Mouse (Mus musculus) stomach, embryonic 14.5 days (tissue): Measurements from ENCODE around the gene Stx5a. TPM values are rescaled to one million over a fixed set of nuclear protein-coding genes. Genes with fewer than 3 reads are reported as not detected.

ENCODE experiments used
- ATAC-seq: fragments of 200-750 bp; cut with Nextera tagmentation; 2 replicates; pipeline ENCODE4 v1.8.0; 2017; ENCODE audit warnings: low read depth, moderate TSS enrichment; ENCODE audit not compliant: insufficient number of reproducible peaks, insufficient read depth, low FRiP score
- H3K27ac ChIP-seq: fragments of 300-500 bp; sonication (generic); 2 replicates; pipeline ENCODE4 v1.5.1; 2014; ENCODE audit warnings: mild to moderate bottlenecking, low read length, moderate library complexity, mixed read lengths
- H3K27me3 ChIP-seq: fragments of 300-500 bp; sonication (generic); 2 replicates; pipeline ENCODE4 v1.6.1; 2014; ENCODE audit warnings: low read length, control low read depth, mixed read lengths; ENCODE audit not compliant: control insufficient read depth, insufficient read depth
- H3K36me3 ChIP-seq: fragments of 300-500 bp; sonication (generic); 2 replicates; pipeline ENCODE4 v1.6.1; 2014; ENCODE audit warnings: mild to moderate bottlenecking, control low read depth, low read length, moderate library complexity, mixed read lengths; ENCODE audit not compliant: control insufficient read depth, insufficient read depth
- H3K4me1 ChIP-seq: fragments of 300-500 bp; sonication (generic); 2 replicates; pipeline ENCODE4 v1.6.1; 2014; ENCODE audit warnings: low read length, control low read depth, mixed read lengths; ENCODE audit not compliant: control insufficient read depth, insufficient read depth
- H3K4me2 ChIP-seq: fragments of 300-500 bp; sonication (generic); replicated peaks from 2 replicates; pipeline ENCODE4 v1.6.1; 2014; ENCODE audit warnings: low read depth, low read length, control low read depth
- H3K4me3 ChIP-seq: fragments of 300-500 bp; sonication (generic); 2 replicates; pipeline ENCODE4 v1.5.1; 2014; ENCODE audit warnings: low read depth, low read length, control low read depth
- H3K9ac ChIP-seq: fragments of 300-500 bp; sonication (generic); replicated peaks from 2 replicates; pipeline ENCODE4 v1.6.1; 2014; ENCODE audit warnings: low read depth, mild to moderate bottlenecking, control low read depth, low read length, moderate library complexity, mixed read lengths
- H3K9me3 ChIP-seq: fragments of 300-500 bp; sonication (generic); 2 replicates; pipeline ENCODE4 v1.6.1; 2016; ENCODE audit warnings: low read depth, low read length, control low read depth; ENCODE audit not compliant: control insufficient read depth
- WGBS: fragments of 180-500 bp; shearing (Covaris S2); extraction: QIAGEN DNeasy Blood & Tissue Kit; methylation state at CpG from one replicate; pipeline ENCODE4 v1.1.7; 2014; 5-methylcytosine and 5-hydroxymethylcytosine counted together
- polyA plus RNA-seq: library from polyadenylated mRNA; unstranded; fragments of >200 nt; fragmentation: Nextera tagmentation; extraction: Ambion mirVana; gene quantifications from 2 replicates; pipeline ENCODE4 v1.2.1, GENCODE M21; 2014

The Stx5a gene
- polyA plus RNA-seq, 1 experiment from 2014 or later: 143 TPM

- WGBS: 79% methylated on average over 7 of the region's 7 CpGs
- H3K4me2 ChIP-seq: no peak overlapping the region
- H3K27me3 ChIP-seq: no peaks in the 10 kb centered on the region
- ATAC-seq: no peak; the same call in 1 of the 2 replicates
- H3K9ac ChIP-seq: no peak overlapping the region
- peaks cover 7% of the 10 kb centered on the region; the same call in 1 of the 2 replicates for H3K4me1 ChIP-seq
- H3K4me3 ChIP-seq: no peak overlapping the region
- 0 out of 2 replicates have a peak overlapping the region, but pooled peaks have one; percentile 3 for H3K27ac ChIP-seq
- H3K36me3 ChIP-seq: peaks cover 39% of the 10 kb centered on the region
- H3K9me3 ChIP-seq: no peaks in the 10 kb centered on the region
These were observed 35.0 kb upstream of the Stx5a start for GRCm38 (mm10) chr19:8706132-8706667.

GRCm38 (mm10) chr19:8706930-8707329, 34.3 kb upstream of the Stx5a start:
- no peak for ATAC-seq
- H3K4me3 ChIP-seq: no peak overlapping the region
- H3K4me2 ChIP-seq: no peak overlapping the region
- no peaks in the 10 kb centered on the region for H3K27me3 ChIP-seq
- H3K27ac ChIP-seq: no peak overlapping the region
- no peaks in the 10 kb centered on the region for H3K9me3 ChIP-seq
- H3K9ac ChIP-seq: no peak overlapping the region
- 96% methylated on average over 7 of the region's 7 CpGs for WGBS
- H3K36me3 ChIP-seq: peaks cover 44% of the 10 kb centered on the region
- peaks cover 11% of the 10 kb centered on the region for H3K4me1 ChIP-seq

- H3K36me3 ChIP-seq: peaks cover 44% of the 10 kb centered on the region
- peaks cover 16% of the 10 kb centered on the region for H3K4me1 ChIP-seq
- H3K4me3 ChIP-seq: no peak overlapping the region
- H3K27me3 ChIP-seq: no peaks in the 10 kb centered on the region
- no peak overlapping the region for H3K27ac ChIP-seq
- no peak for ATAC-seq
- no peaks in the 10 kb centered on the region for H3K9me3 ChIP-seq
- no peak overlapping the region for H3K4me2 ChIP-seq
- H3K9ac ChIP-seq: no peak overlapping the region
- WGBS: 90% methylated on average over 8 of the region's 8 CpGs
These were observed 32.3 kb upstream of the Stx5a start for GRCm38 (mm10) chr19:8708954-8709353.

GRCm38 (mm10) chr19:8710057-8710456, 31.2 kb upstream of the Stx5a start:
- peaks cover 44% of the 10 kb centered on the region for H3K36me3 ChIP-seq
- H3K4me3 ChIP-seq: no peak overlapping the region
- no peak overlapping the region for H3K9ac ChIP-seq
- H3K27ac ChIP-seq: peak overlapping the region; percentile 23; the same call in 1 of the 2 replicates
- H3K4me1 ChIP-seq: peaks cover 21% of the 10 kb centered on the region
- no peak for ATAC-seq
- H3K4me2 ChIP-seq: no peak overlapping the region
- no peaks in the 10 kb centered on the region for H3K27me3 ChIP-seq
- no peaks in the 10 kb centered on the region for H3K9me3 ChIP-seq
- WGBS: 81% methylated on average over 2 of the region's 2 CpGs

GRCm38 (mm10) chr19:8711506-8711905, 29.7 kb upstream of the Stx5a start:
- 67% methylated on average over 4 of the region's 4 CpGs for WGBS
- Histone ChIP-seq H3K4me1 (peaks cover 21% of the 10 kb centered on the region), H3K9ac (peak overlapping the region; percentile 75; the same call in 1 of the 2 replicates), H3K4me2 (peak overlapping the region; percentile 78), H3K4me3 (peak overlapping the region; percentile 76; the same call in 1 of the 2 replicates), H3K9me3 (no peaks in the 10 kb centered on the region), H3K36me3 (peaks cover 44% of the 10 kb centered on the region), H3K27me3 (no peaks in the 10 kb centered on the region), H3K27ac (no peak overlapping the region)
- no peak for ATAC-seq

GRCm38 (mm10) chr19:8711949-8712869, 29.0 kb upstream of the Stx5a start:
- WGBS: 44% methylated on average over 10 of the region's 10 CpGs
- no peak for ATAC-seq
- Histone ChIP-seq H3K9me3 (no peaks in the 10 kb centered on the region), H3K27ac (peak overlapping the region; percentile 80; the same call in 1 of the 2 replicates), H3K4me3 (peak overlapping the region; percentile 76), H3K9ac (peak overlapping the region; percentile 75), H3K36me3 (peaks cover 40% of the 10 kb centered on the region), H3K4me2 (peak overlapping the region; percentile 78), H3K27me3 (no peaks in the 10 kb centered on the region), H3K4me1 (peaks cover 21% of the 10 kb centered on the region)

- WGBS: 0% methylated on average over 13 of the region's 13 CpGs
- peak overlapping the region; percentile 80 for H3K27ac ChIP-seq
- ATAC-seq: peak; percentile 46
- H3K36me3 ChIP-seq: peaks cover 33% of the 10 kb centered on the region
- H3K9ac ChIP-seq: peak overlapping the region; percentile 75
- no peaks in the 10 kb centered on the region for H3K9me3 ChIP-seq
- no peaks in the 10 kb centered on the region for H3K27me3 ChIP-seq
- peak overlapping the region; percentile 78 for H3K4me2 ChIP-seq
- peak overlapping the region; percentile 76 for H3K4me3 ChIP-seq
- H3K4me1 ChIP-seq: peaks cover 21% of the 10 kb centered on the region
These were observed 28.3 kb upstream of the Stx5a start for GRCm38 (mm10) chr19:8712870-8713305.

- no peaks in the 10 kb centered on the region for H3K9me3 ChIP-seq
- peaks cover 28% of the 10 kb centered on the region for H3K36me3 ChIP-seq
- peak overlapping the region; percentile 78 for H3K4me2 ChIP-seq
- peak; percentile 87 for ATAC-seq
- peaks cover 21% of the 10 kb centered on the region for H3K4me1 ChIP-seq
- WGBS: under 1% methylated on average over 51 of the region's 51 CpGs
- H3K9ac ChIP-seq: peak overlapping the region; percentile 75
- H3K4me3 ChIP-seq: peak overlapping the region; percentile 76
- H3K27me3 ChIP-seq: no peaks in the 10 kb centered on the region
- H3K27ac ChIP-seq: peak overlapping the region; percentile 80
These were observed 27.8 kb upstream of the Stx5a start for GRCm38 (mm10) chr19:8713306-8713996.
